Mouse (Mus musculus): ENCODE measurements around the gene Stt3a. TPM values are rescaled to one million over a fixed set of nuclear protein-coding genes. Genes with fewer than 3 reads are reported as not detected.

Stt3a gene
- polyA plus RNA-seq, 2 experiments, result 73.7 to 144 TPM

- Histone ChIP-seq H3K4me2 (ENCODE audit: low read depth) (peak overlapping the region; percentile 70), H3K4me3 (ENCODE audit: insufficient read depth in 1 of 2, low read depth in 2 of 2, low read length in 2 of 2) (peak overlapping the region; percentile 68 to 88), H3K9ac (replicated peaks) (peak overlapping the region; percentile 63), H3K27ac (peak overlapping the region; percentile 14), H3K36me3 (replicated peaks; ENCODE audit: control insufficient read depth, insufficient read depth, low read depth) (peaks cover 27% of the 10 kb centered on the region), H3K27me3 (ENCODE audit: control insufficient read depth, insufficient read depth, low read length) (no peaks in the 10 kb centered on the region), H3K4me1 (replicated peaks; ENCODE audit: control insufficient read depth in 2 of 2, insufficient read depth in 2 of 2, low read length in 1 of 2) (peaks cover 3 to 11% of the 10 kb centered on the region in 2 experiments; a peak in 2 of 4 replicates), H3K9me3 (ENCODE audit: control insufficient read depth, low read length) (no peaks in the 10 kb centered on the region)
- WGBS (ENCODE audit: insufficient replicate concordance), result under 1% methylated on average over 53 of the region's 53 CpGs
- ATAC-seq (ENCODE audit: insufficient read depth), result peak; percentile 92
- peak; percentile 77 to 82 (median 78) for DNase-seq (ENCODE audit: low read depth in 3 of 3, low spot score in 3 of 3)
- no peak for TF ChIP-seq CTCF (IDR thresholded peaks at IDR 0.05; ENCODE audit: low read depth)
Observed at GRCm38 (mm10) chr9:36726131-36727033, 41.1 kb downstream of the Stt3a start.

GRCm38 (mm10) chr9:36716624-36717023, 50.9 kb downstream of the Stt3a start:
- no peak overlapping the region for H3K4me3 ChIP-seq (ENCODE audit: insufficient read depth in 1 of 2, low read depth in 2 of 2, low read length in 2 of 2)
- no peak for DNase-seq (ENCODE audit: low read depth in 3 of 3, low spot score in 3 of 3)
- 65% methylated on average over 3 of the region's 3 CpGs for WGBS (ENCODE audit: insufficient replicate concordance)

DNA sequence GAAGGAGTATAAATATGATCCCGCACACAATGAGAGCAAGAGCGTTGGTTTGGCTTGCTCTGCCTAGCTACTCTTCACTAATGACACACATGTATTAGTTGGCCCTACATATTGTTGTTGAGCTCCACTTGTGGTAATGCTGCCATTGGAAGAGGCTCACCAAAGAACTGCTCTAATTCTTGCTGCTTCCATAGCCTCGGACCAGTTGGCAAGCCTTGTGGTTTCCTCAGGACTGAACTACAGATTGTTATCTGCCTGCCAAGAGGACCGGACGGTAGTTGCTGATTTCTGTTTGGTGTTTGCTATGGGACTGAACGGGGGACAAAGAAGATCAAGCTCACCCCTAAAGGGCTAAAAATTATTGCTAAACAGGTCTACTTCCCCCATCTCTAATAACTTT, 60.2 kb downstream of the Stt3a start:
- Histone ChIP-seq H3K4me1 (replicated peaks; ENCODE audit: control insufficient read depth in 2 of 2, insufficient read depth in 2 of 2, low read length in 1 of 2) (0 out of 4 replicates have a peak, but pooled peaks cover 0 to 3% of the 10 kb centered on the region in 2 experiments), H3K9ac (replicated peaks) (no peak overlapping the region), H3K36me3 (replicated peaks; ENCODE audit: control insufficient read depth, insufficient read depth, low read depth) (peaks cover 17% of the 10 kb centered on the region), H3K4me3 (ENCODE audit: insufficient read depth in 1 of 2, low read depth in 2 of 2, low read length in 2 of 2) (no peak overlapping the region), H3K27ac (no peak overlapping the region), H3K4me2 (ENCODE audit: low read depth) (no peak overlapping the region), H3K9me3 (ENCODE audit: control insufficient read depth, low read length) (no peaks in the 10 kb centered on the region), H3K27me3 (ENCODE audit: control insufficient read depth, insufficient read depth, low read length) (no peaks in the 10 kb centered on the region)
- 28% methylated on average over 6 of the region's 6 CpGs for WGBS (ENCODE audit: insufficient replicate concordance)
- TF ChIP-seq CTCF (IDR thresholded peaks at IDR 0.05; ENCODE audit: low read depth) (no peak), EP300 (IDR thresholded peaks at IDR 0.05; ENCODE audit: low read depth) (no peak)
- no peak for ATAC-seq (ENCODE audit: insufficient read depth)
- no peak for DNase-seq (ENCODE audit: low read depth in 3 of 3, low spot score in 3 of 3)

More at GRCm38 (mm10) chr9:36716624-36717023, 50.9 kb downstream of the Stt3a start:
- H3K9ac ChIP-seq (replicated peaks), result no peak overlapping the region
- H3K4me1 ChIP-seq (replicated peaks; ENCODE audit: control insufficient read depth in 2 of 2, insufficient read depth in 2 of 2, low read length in 1 of 2), result no peaks in the 10 kb centered on the region
- H3K4me2 ChIP-seq (ENCODE audit: low read depth), result no peak overlapping the region
- H3K27me3 ChIP-seq (ENCODE audit: control insufficient read depth, insufficient read depth, low read length), result no peaks in the 10 kb centered on the region
- TF ChIP-seq CTCF (IDR thresholded peaks at IDR 0.05; ENCODE audit: low read depth), result no peak
- no peak for TF ChIP-seq EP300 (IDR thresholded peaks at IDR 0.05; ENCODE audit: low read depth)
- no peak for ATAC-seq (ENCODE audit: insufficient read depth)
- no peaks in the 10 kb centered on the region for H3K9me3 ChIP-seq (ENCODE audit: control insufficient read depth, low read length)
- peaks cover 37% of the 10 kb centered on the region for H3K36me3 ChIP-seq (replicated peaks; ENCODE audit: control insufficient read depth, insufficient read depth, low read depth)
- H3K27ac ChIP-seq, result no peak overlapping the region

DNA sequence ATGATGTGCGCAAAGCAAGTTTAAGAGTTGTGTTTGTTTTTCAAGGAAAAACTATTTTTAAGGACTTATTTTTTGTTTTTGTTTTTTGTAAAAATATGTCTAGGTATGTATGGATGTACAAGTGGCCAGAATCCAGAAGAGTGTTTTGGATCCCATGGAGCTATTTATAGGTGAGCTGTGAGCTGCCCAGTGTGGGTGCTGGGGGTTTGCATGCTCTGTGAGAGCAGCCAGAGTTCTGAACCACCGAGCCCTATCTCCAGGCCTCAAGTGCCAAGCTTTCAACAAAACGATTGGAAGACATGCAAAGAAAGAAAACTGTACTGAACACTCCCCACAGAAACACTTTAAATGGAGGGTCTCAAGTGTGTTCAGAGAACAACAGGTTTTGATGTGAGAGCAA, 61.6 kb downstream of the Stt3a start:
- no peak for TF ChIP-seq EP300 (IDR thresholded peaks at IDR 0.05; ENCODE audit: low read depth)
- no peak for TF ChIP-seq CTCF (IDR thresholded peaks at IDR 0.05; ENCODE audit: low read depth)
- no peak overlapping the region for H3K4me3 ChIP-seq (ENCODE audit: insufficient read depth in 1 of 2, low read depth in 2 of 2, low read length in 2 of 2)
- ATAC-seq (ENCODE audit: insufficient read depth) (no peak), DNase-seq (ENCODE audit: low read depth in 3 of 3, low spot score in 3 of 3) (no peak)
- H3K9me3 ChIP-seq (ENCODE audit: control insufficient read depth, low read length), result no peaks in the 10 kb centered on the region
- no peak overlapping the region for H3K27ac ChIP-seq
- H3K36me3 ChIP-seq (replicated peaks; ENCODE audit: control insufficient read depth, insufficient read depth, low read depth), result peaks cover 13% of the 10 kb centered on the region
- no peak overlapping the region for H3K9ac ChIP-seq (replicated peaks)
- H3K4me2 ChIP-seq (ENCODE audit: low read depth), result no peak overlapping the region
- no peaks in the 10 kb centered on the region for H3K27me3 ChIP-seq (ENCODE audit: control insufficient read depth, insufficient read depth, low read length)
- 0 out of 4 replicates have a peak, but pooled peaks cover 0 to 3% of the 10 kb centered on the region in 2 experiments for H3K4me1 ChIP-seq (replicated peaks; ENCODE audit: control insufficient read depth in 2 of 2, insufficient read depth in 2 of 2, low read length in 1 of 2)
- WGBS (ENCODE audit: insufficient replicate concordance), result 66% methylated on average over 3 of the region's 3 CpGs

- whole genome bisulfite sequencing (ENCODE audit: insufficient replicate concordance), result 82% methylated on average over 10 of the region's 10 CpGs
- no peak for TF ChIP-seq EP300 (IDR thresholded peaks at IDR 0.05; ENCODE audit: low read depth)
- TF ChIP-seq CTCF (IDR thresholded peaks at IDR 0.05; ENCODE audit: low read depth), result no peak
Observed at GRCm38 (mm10) chr9:36694276-36694675, 73.2 kb downstream of the Stt3a start.

More at GRCm38 (mm10) chr9:36694276-36694675, 73.2 kb downstream of the Stt3a start:
- H3K27me3 ChIP-seq (ENCODE audit: control insufficient read depth, insufficient read depth, low read length), result no peaks in the 10 kb centered on the region
- no peak for ATAC-seq (ENCODE audit: insufficient read depth)
- H3K9ac ChIP-seq (replicated peaks), result no peak overlapping the region
- no peak overlapping the region for H3K4me3 ChIP-seq (ENCODE audit: insufficient read depth in 1 of 2, low read depth in 2 of 2, low read length in 2 of 2)
- no peak for DNase-seq (ENCODE audit: low read depth in 3 of 3, low spot score in 3 of 3)
- H3K4me1 ChIP-seq (replicated peaks; ENCODE audit: control insufficient read depth in 2 of 2, insufficient read depth in 2 of 2, low read length in 1 of 2), result no peaks in the 10 kb centered on the region
- no peaks in the 10 kb centered on the region for H3K36me3 ChIP-seq (replicated peaks; ENCODE audit: control insufficient read depth, insufficient read depth, low read depth)
- H3K9me3 ChIP-seq (ENCODE audit: control insufficient read depth, low read length), result no peaks in the 10 kb centered on the region
- H3K4me2 ChIP-seq (ENCODE audit: low read depth), result no peak overlapping the region
- H3K27ac ChIP-seq, result no peak overlapping the region

All from liver, embryonic 14.5 days (tissue).